Mouse (Mus musculus): ENCODE results near the gene Atp8b4. TPM values are rescaled to one million over a fixed set of nuclear protein-coding genes. Genes with fewer than 3 reads are reported as not detected.
"Not testable (repeated sequence)": the region's sequence is repeated elsewhere in the genome, so short reads cannot be mapped to it uniquely, and the experiment has no call there.

Gene Atp8b4
- total RNA-seq, 4 experiments from 2014 or later, result 1.1 to 2.2 (median 1.6) TPM

DNA sequence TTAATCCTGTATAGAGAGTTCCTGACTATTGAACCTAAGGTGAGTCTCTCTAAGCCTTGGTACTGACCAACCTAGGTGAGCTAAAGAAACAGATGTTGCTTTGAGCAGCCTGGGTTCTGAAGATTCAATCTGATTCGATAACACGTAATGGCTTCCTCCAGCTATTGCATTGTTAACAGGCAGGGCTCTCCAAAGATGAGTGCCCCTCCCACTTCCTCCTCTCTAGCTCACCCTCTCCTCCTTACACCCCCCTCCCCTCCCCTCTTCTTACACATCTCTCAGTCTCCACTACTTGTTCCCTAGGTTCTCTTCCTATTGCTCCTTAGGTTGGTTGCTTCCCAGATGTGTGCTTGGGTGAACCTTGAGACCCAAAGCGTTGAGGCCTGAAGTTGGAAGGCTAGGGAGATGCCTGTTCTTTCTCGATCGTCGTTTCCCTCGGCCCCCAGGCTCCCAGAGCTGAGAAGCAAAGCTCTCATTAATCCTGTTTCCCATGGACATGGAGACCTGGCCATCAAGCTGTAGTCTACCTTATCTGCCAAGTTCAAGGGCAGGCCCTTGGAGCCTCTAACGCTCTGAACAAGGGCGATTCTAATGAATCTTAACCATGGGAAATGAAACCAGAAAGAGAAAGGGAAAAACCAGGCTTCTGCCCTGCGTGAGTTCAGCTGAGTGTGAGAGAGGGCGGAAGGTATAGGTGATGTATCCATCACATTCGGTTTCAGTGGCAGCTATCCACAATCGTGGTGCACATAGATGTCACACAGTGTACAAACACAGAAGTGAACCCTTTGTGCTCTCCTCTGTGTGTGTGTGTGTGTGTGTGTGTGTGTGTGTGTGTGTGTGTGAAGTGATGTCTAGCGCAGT lies 4.4 kb downstream of the Atp8b4 start:
- no peak for DNase-seq

DNA sequence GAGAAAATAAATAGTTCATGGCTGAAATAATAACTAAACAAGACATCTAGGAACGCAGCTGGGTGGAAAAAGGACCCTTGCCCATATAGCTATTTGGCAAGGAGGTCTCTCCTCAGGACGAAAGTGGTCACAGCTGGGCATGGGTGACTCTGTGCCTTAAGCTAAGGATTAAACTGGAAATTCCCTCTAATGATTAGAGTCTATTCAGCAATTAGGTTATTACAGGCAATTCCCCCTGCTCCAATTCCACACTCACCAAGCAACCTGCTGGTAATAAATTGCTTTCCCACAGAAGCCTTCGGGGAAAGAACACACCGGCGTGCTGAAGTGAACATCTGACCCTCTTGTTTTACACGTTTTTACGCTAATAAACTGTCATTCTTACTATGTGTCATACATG lies 5.2 kb downstream of the Atp8b4 start:
- DNase-seq, result no peak

DNA sequence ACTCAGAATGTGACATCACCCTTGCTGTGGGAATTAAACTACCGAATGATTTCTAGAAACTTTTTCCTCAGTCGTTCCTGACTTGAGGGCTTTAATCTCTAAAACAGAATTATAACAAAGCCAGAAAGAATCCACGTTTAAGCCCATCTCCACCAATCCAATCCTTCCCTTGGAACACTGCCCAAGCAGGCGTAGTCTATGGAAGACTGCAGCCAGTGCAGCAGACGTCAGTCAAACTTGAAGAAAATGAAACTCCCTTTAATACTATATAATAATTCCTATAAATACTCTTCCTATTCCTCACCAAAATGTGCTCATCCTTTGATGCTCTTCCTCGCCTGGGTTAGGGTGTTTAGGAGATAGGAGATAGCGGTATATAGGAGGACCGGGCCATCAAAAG lies 7.2 kb downstream of the Atp8b4 start:
- DNase-seq, result no peak

DNA sequence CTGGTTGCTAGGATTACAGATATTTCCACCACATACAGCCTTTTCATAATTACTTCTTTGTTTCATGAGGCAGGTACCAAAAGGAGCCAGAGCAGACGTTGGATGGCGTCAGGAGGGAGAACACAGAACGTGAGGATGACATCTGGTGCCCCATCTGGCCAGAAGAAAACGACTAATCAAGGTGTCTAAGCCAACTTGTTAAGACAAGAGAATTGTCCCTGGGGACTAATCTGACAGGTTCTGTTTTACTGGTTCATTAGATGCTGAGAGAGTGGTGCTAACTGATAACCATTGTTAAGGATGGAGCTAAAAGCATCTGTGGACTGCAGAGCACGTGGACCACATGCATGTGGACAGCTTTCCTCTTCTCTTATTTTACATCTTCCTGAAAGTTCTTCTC lies 7.8 kb downstream of the Atp8b4 start:
- no peak for DNase-seq

DNA sequence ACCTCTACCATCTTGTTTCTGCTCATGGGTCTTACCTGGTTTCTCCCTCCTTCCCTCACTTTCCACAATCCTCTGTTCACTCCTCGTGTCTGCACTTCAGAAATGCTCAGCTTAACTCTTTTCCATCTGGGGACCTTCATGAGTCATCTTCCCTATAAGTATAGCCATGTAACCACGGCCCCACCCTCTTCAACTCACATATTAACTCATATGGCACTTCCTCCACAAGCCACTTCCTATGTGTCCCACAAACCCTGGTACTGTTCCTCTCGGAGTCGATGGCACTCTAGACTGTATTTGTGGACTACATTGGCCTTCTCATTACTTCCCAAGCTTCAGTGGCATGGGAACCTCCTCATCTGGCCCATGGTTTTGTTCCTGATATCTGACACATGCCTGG lies 9.0 kb downstream of the Atp8b4 start:
- DNase-seq, result no peak

DNA sequence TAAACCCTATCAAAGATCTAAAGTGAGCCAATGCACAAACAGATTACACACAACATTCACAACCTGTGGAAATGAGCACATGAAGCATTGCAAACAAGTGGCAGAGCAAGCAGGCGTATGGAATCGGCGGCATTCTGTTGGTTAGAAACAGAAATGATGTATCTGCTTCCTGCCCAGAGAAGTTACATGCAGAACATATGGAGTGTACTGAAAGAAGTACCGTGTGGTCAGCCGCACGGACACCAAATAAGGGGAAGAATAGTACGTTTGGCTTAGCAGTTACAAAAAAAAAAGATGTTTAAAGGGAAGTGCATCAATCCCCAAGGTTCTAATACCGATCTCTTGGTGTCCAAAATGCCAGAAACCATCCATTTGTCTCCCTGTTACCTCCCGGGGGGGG lies 9.9 kb downstream of the Atp8b4 start:
- no peak for DNase-seq

DNA sequence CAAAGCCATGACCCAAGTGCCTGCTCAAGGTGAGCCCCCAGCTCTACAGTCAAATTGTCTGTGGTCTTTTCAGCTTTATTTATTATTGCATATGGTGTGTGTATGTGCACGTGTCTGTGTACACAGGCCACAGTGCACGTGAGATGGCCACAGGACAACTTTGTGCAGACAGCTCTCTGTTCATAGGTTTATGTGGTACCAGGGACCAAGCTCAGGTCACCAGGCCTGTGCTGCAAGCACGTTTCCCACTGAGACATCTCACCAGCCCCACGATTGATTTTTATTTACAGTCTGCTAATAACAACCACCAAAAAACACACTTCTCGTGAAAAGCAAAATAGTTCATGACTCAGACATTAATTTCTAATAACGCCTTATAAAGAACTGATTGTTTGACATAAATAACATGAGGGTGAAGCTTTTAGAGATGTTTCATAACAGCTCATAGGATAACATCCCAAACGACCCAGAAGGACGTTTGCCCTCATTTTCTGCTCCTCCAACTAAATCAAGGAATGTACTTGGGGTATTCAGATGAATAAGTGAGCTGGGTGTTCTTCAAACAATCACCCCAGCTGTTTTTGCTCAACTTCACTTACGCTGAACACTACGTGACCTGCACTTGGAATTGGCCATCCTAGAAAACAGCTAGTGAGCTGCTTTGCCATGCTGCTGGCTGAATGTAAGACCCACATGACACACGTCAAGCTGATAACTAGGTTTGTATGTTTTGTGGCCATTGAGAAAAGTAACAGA lies 15.0 kb downstream of the Atp8b4 start:
- DNase-seq, result no peak

DNA sequence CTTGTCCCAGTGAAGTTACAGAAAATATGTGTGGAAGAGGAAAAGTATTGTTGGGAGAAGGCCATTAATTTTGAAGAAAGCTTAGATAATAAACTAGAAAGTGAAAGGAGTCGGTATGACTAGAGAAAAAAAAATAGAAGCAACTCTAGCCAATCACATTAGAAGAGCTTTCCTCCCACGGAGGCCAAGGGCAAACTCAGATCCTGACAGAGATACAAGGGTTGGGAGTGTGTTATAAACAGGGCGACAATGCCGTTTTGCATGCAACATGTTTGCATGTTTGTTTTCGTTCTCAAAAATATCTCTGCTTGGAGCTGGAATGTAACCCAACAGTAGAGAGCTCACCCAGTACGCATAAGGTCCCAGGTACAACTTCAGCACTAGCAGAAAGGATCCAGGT lies 17.1 kb downstream of the Atp8b4 start:
- no peak for DNase-seq

DNA sequence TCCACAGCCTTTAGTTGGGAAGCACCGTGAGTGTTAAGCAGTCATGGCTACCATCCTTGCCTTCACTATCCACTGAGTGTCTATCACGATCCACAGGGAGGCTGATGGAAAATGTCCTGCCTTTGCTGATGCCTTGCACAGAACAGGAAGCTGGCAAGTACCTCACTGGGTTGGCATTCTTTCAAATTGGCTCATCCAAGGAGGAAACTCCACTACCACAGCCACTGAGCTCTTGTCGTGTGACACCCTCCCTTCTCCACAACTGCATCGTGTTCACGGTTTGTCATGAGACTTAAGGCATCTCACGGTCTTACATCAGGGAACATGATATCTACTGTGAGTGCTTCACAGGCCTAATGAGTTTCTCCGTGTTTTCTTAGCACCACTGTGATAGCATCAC lies 22.9 kb downstream of the Atp8b4 start:
- DNase-seq, result no peak

DNA sequence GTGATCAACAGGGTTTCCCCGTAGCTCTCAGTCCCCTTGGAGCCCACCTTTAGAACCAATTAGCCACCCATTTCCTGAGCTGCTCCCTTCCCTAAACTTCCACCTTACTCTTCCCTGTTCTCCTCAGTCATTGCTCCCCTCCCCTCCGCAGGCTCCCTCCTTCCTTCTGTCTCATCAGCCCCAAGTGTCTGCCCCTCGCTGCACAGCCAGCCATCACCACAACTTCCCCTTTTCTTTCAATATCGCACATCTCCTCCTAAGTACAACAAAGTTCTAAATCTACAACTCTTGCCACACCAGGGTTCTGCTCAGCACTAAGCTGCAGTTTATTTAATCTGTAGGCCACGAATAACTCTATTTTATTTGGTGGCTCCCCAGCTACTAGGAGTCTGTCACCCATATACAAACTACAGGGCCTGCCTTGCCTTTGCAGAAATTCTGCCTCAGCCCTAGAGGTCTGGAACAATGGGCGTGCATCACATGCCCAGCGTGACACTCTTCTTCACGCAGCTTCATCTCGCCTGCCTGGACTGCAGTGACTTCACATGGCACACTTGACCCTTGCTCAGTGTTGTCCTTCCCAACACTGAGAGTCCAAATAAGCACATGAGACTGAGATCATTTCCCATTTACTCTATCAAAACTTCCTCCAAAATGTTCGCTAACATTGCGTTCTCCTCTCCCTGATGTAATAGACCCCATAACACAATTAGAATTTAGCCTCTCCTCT lies 24.6 kb downstream of the Atp8b4 start:
- no peak for DNase-seq

DNA sequence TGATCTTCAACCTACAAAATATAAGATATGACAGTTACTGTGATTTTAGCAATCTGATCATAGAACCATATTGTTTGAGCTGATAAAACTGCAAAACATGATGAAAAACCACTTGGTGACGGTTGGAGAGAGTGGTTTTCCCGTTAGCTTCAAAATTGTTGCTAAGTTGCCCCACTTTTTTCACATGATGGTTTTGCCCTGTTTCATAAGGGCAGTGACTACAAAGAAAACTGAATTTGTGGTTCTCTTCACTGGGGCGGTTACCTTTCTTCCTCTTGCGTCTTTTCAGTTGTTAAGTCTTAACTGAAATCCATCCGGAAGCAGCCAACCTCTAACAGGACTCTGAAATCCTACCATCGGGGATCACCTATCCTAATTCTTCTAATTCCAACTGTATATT lies 26.5 kb downstream of the Atp8b4 start:
- no peak for DNase-seq

DNA sequence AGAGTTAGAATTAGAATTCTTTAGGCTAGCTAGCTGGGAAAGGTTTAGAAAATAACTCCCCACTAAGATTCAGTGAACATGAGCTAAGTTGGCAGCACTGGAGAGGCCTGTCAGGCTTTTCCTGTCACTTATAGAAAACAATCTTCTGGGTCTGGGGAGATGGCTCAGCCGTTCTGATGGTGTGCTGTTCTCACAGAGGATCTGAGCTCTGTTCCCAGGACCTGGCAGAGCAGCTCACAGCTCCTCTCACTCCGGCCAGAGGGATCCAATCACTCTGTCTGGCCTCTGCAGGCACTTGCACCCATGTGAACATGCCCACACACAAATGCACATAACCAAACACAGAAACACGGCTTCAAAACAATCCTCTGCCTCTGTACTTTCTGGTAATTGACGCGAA lies 27.6 kb downstream of the Atp8b4 start:
- no peak for DNase-seq

DNA sequence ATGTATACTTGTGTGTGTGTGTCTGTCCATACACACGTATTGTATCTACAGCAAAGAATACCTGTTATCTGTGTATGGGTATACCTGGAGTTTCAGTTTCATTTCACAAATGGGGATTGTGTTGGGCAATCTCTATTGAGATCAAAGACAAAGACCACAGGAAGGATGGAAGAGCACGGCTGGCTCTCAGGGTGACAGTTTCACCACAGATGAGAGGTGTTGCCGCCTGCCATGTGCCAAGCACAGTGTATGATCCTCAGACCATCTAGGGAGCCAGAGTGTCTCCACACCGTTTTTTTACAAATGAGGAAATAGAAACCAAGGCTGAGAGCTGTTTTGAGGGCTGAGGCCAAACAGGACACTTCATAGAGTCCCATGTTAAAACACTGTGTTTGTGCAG lies 32.7 kb downstream of the Atp8b4 start:
- DNase-seq, result no peak

DNA sequence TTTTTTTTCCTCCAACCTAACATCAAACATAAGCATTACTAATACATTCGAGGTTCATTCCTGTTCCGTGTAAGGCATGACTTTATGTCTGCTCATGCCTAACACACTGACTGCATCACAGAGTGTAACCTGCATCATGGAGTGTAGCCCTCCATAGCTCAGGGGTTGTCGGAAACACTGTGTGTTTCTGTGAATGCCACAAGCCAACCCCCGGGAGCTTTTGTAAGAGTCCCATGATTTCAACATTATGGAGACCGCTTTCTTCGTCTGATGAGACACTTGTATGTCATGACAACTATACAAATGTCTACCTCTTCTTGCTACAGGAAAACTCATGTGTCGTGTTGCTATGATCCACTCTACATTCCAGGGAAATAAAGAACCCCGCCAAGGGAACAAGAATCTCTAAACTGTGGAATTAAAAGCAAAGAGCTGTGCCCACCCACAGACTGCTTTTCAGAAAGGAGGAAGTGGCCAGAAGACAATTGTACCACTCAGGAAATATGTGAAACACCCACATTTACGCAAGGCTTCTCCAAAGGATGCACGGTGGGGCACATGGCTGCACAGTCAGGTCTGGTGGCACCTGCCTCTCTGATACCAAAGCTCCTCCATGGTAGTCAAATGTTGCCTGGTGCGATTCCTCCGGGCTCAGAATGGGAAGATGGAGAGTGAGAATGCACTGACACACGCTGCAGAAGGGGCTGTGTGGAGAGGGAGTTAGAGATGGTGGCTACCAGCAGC lies 33.9 kb downstream of the Atp8b4 start:
- no peak for DNase-seq

DNA sequence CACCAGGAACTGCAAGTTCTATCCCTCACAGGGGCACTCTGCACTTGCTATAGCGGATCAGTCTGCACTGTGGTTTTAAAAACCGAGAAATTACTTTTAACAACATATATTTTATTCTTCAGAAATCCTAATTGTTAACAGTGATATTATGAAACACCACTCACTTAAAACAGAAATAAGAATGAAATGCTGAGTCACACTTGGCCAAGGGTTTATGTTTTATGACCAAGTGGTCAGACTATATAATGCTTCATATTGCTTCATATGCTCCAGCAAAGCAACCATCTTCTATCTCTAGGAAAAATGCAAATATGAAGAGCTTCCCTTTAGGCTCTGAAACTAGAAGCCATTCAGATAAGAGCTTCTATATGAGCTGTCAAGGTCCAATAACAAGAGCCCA lies 41.8 kb downstream of the Atp8b4 start:
- no peak for DNase-seq

DNA sequence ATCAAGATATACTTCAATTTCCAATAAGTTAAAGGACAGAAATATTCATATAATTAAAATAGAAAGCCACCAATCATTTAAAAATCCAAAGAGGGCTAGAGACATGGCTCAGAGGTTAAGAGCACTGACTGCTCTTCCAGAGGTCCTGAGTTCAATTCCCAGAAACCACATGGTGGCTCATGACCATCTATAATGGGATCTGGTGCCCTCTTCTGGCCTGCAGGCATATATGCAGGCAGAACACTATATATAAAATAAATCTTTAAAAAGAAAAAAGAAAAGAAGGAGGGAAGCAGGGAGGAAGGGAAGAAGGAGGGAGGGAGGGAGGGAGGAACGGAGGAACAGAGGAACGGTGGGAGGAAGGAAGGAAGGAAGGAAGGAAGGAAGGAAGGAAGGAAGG lies 42.7 kb downstream of the Atp8b4 start:
- not testable (repeated sequence) for DNase-seq

DNA sequence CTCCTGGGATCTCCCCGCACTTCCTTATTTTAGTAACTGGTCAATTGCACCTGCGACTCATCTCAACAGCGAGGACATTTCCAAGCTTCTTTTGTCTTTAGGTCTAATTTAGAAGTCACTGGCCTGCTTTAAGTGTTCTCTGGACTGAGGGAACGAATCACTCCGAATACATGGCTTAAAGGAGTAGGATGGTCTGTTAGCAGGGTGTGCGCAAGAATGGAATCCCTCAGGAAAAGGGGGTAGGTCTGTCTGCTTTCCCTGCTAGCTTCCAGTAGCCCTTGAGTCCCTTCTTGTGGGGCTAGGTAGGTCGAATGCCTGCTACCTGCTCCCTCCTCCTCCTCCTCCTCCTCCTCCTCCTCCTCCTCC lies 49.6 kb downstream of the Atp8b4 start:
- no peak for DNase-seq

DNA sequence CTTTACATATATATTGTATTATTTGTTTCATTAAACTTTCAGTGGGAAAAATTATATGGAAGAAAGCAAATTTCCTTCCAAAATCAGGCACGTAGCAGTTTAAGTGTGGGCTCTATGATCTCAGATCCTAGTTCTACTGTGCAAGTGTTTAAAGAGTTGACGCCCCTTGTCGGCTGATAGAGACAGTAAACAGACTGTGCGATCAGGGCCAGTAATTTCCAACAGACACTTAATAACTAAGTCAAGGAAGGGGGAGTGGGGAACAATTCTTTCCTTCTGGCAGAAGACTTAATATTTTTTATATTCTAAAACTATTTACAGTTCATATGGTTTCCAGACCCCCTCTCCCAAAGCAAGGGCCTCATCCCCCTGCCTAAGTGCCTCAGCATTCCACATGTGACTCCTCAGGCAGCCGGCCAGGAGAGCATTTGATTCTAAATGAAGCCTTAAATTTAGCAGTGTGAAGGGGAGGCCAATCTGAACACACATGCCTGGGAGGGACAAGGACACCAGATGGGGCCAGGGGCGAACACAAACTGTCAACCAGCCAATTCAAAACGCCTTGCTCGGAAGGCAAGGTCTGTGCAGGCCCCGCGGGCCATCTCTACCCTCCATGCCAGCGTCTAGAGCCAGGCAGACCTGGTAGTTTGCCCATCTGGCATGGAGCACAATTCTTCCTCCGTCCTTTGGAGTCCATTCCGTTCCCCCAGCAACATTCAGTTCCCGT lies 50.1 kb downstream of the Atp8b4 start:
- no peak for DNase-seq

DNA sequence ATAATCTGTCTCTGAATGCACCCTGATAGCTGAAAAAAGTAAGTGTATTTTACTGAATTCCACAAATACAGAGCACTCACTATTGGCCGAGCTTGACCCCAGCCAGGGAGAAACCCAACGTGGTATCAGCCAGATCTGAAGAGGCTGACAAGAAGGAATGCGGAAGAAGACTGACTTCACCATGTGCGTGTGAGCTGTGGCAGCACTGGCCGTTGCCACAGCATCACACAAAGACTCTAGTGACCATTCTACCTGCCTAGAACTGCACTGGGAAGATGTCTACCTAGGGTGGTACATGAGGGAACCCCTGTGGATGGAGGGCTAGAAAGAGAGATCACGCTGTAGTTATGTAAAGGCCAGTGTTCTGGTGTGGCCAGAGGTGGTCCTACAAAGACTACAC lies 55.4 kb downstream of the Atp8b4 start:
- DNase-seq, result no peak

DNA sequence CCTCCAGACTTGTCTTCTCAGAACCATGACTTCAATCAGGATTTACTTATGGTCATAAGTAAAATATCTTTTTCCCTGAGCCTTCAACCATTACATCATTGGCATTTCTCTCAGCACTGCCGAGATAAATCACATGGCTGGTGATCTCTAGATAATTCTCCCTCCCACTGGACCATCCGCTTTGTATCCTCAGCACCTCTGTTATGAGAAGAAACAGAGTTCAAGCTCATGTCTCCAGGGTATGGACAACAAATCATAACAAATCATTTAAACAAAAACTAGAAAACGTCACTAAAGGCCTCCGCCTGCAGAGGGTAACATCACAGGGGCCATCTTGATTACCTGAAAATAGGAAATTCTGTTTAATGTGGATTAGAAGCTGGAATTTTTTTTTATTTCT lies 58.9 kb downstream of the Atp8b4 start:
- DNase-seq, result no peak

DNA sequence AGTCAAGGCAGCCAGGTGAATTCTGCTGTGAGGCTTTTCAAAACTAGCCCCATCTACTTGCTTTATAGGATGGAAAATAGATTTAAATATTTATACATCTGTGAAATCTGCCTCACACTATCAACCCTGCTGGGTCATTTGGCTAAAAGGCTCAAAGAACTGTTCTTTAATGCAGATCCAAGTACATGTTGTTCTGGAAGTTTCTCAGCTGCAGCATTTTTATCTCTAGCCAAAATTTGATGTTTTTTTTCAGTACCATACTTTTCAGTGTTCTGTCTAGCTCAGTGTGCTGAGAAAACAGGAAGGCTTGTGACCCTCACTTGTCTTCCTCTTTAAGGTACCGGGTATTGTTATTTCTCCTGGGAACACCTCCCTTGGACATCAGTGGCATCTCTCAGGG lies 65.8 kb downstream of the Atp8b4 start:
- no peak for DNase-seq

DNA sequence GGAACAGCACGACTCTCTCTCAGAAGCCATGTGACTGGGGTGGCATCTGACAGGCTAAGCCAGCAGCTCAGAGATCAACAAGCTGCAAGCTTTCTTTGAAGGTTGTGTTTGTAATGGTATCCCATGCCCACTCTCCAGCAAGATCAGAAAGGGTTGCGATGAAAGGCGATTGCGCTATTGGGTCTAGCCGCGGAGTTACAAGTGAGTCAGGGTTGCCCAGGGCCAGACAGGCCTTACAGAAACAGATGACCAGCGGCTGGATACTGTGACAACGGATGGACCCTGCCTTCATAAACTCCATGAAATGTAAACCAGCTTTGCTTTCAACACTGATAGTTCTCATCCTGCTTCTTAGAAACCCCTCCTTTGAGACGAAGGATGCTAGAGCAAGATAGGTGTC lies 66.2 kb downstream of the Atp8b4 start:
- no peak for DNase-seq

All from adrenal gland, adult 8-10 months (tissue).